Mouse (Mus musculus): ENCODE results near the gene Xrcc4.
A peak's percentile ranks its signal among the peaks of the same experiment; 100 is the strongest.
"Not testable (repeated sequence)": the region's sequence is repeated elsewhere in the genome, so short reads cannot be mapped to it uniquely, and the experiment has no call there.

Xrcc4 gene

DNA sequence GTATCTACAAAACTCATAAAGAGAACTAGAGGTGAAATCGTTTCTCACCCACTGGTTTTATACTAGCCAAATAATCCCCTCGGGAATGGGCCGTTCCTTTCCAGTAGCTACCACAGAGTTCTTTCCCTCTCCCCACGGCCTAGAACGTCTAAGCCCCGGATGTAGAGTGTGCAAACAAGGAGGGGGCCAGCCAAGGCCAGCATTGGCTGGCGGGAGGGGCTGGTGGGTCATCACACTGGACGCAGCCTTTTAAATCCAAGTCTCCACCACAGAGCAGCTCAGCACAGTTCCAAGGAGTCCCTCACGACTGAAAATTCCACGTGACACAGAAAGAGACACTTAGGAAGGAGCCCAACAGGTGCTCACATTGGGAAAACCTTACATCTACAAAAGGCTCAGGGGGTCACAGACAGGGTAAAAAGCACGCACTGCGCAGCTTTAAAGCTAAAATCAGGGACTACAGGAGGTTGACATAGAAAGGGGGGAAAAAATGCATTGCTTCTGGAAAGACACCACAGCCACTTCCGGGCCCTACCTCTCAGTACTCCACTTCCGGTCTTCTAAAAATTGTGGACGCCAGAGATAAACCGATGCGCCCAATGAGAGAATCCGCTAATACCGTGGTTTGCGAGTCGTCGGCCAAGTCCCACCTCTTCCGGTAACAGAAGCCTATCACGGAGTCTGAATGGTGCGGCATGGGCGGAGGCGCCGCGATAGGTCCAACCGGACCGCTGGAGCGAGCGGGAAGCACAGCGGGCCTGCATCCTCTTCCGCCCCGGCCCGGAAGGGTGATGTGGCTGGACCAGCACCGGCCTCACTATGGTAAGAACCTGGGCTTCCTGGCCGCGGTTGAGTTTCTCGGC is at the start of gene Xrcc4, which contains the start of gene Tmem167:
Gene Xrcc4, minus strand, starts transcription at position 647 of the 863 bp plus-strand sequence.
Gene Tmem167, plus strand, starts transcription at position 162 of the 863 bp plus-strand sequence.
- DNase-seq (ENCODE audit: low read depth) = peak; percentile 99

DNA sequence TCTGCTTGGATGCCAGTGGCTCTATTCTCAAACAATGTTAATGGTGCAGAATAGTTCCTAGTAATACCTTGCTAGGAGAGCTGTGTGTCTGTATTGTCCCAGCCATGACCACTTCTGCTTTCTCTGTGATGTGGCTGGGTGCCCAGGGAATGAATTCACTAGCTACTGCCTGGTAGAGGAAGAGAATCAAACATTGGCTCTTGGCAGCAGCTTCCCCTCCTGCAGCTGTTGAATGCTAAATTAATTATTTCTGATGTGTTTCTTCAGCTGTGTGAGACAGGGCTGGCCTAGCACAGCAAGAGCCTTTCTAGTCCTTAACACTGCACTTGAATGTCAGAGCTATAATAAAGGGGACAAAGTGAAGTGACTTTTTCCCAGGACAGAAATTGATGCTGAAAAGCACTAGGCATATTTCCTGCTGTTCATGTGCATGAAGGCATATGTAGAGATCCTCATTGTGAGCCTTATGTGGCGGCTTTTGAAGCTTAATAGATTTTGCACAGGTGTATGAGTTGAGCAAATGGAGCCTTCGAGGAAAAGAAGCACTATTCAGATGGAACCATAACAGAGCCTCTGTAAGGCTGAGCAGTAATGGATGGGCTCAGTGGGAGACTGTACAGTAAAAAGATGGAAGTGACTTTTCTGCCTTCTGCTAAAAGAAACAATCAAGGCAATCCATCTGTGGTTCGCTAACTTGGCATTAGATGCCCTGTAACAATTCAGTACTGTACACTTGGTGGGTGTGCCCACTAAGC is 46.9 kb upstream of the Xrcc4 start:
- peak; percentile 57 for DNase-seq (ENCODE audit: low read depth)

DNA sequence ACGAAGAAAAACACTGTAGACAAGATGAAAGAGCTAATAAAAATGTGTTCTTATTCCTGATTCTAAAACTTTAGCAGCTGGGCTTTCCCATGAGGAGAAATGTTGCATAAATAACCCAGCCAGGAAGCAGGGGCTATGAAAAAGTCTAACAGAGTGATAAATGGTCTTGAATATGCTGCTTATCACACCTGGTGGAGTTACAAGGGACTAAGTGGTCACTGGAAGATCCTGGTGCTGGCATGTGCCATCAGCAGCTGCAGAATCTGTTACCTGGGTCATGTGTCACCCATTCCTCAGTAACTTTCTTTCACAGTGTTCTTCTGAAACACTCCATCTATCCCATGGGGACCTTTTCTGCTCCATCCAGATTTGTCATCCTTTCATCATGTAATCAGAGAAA is 22.3 kb upstream of the Xrcc4 start:
- DNase-seq (ENCODE audit: low read depth) = no peak

DNA sequence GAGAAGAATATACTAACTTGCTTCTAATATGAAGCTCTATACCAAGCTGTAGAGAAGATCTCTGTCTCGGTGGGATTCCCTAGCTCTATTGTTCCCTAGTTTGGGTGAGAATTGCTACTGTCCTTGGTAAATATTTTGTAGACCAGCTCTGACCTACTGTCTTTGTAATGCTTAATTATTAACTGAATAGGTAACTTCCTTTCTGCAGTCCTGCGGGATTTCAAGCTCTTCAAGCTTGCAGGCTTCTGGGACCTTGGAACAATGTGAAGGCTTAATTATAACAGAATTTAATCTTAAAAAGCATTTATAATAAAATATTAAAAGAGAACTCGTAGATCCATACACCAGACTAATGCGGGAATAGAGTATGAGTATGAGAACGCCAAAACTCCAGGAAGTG is 19.3 kb upstream of the Xrcc4 start:
- not testable (repeated sequence) for DNase-seq (ENCODE audit: low read depth)

DNA sequence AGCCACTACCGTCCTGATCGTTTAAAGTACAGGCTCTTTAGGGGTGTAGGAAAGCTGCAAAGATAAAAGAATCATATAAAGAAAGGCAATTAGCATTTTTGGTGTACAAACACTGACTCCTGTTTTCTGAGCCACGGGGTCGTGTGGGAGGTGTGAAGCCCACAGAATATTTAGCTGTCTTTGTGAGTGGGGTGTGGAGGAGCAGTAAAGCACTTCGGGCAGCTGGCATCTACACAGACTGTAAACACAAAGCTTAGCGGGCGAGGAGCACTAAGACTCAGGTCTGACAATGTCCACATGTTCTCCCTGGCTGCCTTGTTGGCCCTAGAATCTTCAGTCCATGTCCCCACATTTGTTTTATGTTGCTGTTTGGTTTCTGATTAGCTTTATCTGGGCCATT is 16.7 kb upstream of the Xrcc4 start:
- no peak for DNase-seq (ENCODE audit: low read depth)

DNA sequence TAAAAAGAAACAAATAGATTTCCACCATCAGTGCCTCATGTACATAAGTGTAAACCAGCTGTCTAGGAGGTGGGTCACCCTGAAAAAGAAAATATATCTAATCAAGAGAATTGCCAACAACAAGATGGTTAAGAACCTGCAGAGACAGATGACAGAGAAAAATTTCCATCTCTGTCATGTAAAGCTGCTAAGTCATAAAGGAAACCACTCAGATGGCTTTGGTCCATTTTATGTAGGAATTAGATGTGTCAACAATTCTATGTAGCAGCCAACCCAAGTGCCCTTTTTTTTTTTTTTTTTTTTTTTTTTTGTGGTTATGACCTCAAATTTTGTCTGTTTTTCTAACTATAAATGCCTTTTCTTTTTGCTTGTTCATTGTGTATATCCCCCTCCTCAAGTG is 12.1 kb upstream of the Xrcc4 start:
- peak; percentile 86 for DNase-seq (ENCODE audit: low read depth)

DNA sequence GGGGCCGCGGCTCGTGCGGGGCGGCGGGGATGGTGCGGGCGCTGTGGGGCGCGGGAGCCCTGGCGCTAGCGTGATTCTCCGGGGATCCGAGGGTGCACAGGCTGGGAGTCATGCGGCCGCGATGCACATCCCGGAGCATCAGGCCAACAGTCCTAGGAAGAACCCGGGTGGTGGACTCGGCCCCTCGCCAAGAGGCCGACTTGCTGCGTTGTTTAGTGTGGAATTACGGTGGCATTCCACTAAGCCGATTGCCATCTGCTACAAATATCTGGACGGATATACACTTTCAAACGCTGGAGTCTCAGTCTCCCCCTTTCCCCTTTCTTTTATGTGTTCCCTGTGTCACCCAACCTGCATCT is 396 bp upstream of the Xrcc4 start:
- no peak for DNase-seq (ENCODE audit: low read depth)

DNA sequence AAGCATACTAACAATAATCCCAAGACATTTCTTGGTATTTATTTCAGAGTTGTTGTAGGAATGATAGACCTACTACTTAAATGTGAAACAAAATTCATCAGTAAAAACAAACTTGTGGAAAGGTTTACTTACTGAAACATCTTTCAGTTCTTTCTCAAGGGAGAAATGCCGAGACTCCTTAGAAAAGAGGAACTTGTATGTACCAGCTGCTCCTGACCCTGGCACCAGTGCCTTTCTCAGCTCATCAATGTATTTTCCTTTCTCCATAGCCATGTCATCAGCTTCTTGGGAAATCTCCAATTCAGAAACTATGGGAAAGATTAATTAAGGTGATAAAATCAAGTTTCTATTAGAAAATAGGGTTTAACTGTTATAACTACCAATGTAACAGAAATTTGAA is 27.5 kb downstream of the Xrcc4 start:
- peak; percentile 18 for DNase-seq (ENCODE audit: low read depth)

DNA sequence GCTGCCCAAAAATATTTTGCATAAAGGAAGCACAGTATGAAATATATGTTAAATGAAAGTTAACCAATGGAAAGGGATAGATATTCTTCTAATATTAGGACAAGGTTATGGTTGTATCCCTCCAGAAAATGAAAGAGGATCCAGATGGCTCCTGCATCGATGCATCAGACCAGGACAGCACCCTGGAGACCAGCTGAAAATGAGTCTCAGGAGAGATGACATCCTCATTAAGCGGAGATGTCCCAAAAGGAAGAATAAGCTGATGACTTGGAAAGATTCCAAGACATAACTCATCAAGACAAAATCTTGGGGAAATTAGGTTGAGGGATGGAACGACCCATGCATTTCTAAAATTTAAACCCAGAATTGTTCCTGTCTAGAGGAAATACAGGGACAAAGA is 37.0 kb downstream of the Xrcc4 start:
- DNase-seq (ENCODE audit: low read depth) = no peak

DNA sequence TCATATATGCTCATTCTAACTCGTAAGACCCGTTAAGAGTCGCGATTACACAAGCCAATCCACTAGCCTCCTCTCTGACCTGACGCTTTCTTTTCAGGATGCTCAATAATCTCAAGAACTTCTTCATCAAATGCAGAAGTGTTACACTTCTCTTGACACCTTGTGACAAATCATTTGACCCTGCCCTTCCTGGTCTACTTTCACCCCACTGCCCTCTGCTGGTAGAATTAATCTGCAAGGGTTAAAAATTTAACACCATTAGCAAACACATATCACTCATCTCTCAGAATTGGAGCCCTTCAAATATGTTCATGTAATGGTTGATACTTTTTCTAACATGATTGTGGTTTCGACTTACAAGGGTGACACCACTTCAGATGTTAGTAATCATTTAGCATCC is 37.7 kb downstream of the Xrcc4 start:
- DNase-seq (ENCODE audit: low read depth) = peak; percentile 72

DNA sequence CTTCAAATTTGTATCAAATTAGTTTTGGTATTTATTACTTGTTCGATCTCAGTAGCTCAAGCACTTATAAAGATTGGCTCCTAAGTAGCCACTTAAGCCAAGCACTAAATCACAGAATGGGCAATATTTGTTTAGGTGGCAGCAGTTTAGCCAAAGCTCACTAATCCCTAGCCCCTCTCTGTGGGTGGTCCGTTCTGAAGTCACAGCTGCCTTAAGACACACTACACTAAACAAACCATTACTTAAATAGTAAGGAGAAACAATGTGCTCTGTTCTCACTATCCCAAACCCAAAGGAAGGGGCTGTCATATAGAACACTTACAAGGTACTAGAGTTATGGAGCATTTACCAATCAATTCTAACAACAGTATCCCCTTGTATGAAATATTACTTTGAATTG is 49.8 kb downstream of the Xrcc4 start:
- no peak for DNase-seq (ENCODE audit: low read depth)

DNA sequence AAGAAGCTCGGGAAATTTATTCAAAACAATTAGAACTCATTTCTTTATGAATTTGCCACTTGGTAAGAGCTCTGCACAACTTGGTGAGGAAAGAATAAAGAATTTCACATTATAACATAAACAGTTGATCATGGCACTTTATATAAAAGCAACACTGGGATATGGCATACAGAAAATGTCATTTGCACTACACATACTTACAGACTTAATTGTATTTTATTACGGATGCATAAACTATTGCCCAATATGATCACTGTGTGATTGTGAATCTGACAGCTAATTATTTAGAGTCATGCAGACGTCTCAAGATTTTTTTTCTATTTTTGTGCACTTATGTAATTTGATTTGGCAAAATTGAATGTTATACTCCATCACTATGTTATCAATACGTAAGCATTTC is 56.4 kb downstream of the Xrcc4 start:
- no peak for DNase-seq (ENCODE audit: low read depth)

DNA sequence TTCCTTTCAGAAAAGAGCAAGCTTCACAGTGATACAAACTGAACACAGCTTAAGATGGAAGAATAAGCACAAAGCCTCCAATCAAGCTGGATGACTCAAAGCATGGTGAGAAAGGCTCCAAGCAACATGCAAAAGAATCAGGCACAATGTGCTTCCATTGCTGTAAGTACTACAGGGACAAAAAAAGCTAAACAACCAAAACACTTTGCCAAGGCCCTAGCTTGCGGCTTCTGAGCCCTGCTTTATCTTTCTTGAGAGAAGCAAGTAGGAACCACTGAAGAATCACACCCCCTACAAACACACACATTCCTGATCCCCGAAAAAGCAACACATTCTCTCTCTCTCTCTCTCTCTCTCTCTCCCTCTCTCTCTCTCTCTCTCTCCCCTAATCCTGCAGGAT is 56.9 kb downstream of the Xrcc4 start:
- DNase-seq (ENCODE audit: low read depth) = no peak

DNA sequence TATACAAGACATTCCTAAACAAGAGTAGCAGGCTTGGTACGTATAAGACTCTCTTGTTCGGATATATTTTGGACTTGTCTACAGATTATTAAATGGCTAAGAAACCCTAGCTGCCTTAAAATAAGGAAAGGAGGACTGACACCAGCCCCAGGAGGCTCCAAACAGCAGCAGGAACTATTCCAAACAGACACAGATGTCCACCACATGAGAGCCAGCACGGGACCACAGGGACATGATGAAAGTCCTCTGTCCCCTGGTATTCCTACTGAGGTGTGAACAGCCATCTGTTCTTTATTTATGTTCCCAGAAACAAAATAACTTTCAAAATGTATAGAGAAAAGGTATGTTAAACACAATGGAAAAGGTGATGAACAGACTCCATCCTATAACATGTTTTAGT is 58.5 kb downstream of the Xrcc4 start:
- DNase-seq (ENCODE audit: low read depth) = no peak

DNA sequence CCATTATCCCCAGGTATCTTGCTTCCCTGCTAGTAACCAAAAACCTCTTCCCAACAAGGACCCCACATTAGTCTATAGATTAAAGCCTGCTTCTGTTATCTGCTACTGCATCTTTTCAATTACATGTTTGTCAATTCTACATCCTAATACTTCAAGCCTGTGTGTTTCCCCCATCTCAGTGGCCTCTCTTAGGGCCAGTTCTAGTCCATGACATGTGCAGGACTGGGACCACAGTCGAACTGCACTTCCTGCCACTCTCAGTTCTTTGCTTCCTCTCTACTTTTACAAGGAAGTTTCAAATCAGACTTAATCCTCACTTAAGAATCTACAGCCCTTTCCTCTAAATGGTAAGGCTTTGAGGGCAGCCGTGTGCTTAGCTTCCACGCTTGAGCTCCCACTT is 76.8 kb downstream of the Xrcc4 start:
- no peak for DNase-seq (ENCODE audit: low read depth)

DNA sequence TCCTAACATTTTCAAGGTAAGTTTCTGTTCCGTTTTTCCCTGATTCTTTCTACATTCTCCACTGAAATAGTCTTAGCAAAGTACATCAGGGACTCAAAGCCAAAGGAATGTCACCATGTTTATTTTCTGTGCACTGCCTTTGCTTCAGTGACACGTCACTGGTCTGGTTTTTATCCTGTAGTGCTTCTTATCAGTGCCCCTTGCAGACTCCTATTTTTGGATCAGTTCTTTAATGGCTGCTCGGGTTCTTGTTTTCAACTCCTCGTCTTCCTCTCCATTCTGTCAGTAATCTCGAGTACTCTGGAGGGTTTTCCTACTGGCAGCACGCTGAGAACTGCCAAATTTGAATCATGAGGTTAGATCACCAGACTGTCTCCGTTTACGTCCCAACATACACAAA is 77.2 kb downstream of the Xrcc4 start:
- DNase-seq (ENCODE audit: low read depth) = no peak

DNA sequence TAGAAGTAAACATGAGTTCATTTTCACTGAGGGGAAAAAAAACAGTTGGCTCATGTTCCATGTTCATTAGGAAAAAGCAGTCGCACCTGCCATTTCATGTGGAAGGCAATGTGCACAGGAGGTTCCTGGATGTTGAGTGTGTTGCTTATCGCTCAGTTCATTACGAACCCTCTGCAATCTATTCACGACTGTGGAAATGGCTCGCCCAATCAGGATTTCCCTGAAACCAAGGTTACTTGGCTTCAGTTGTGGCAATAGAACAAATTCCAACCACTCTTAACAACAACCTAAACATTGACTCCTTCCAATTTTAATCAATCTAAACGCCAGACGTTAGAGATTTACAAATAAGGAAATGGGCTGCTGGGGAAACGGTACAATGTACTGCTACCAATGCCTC is 78.3 kb downstream of the Xrcc4 start:
- DNase-seq (ENCODE audit: low read depth) = peak; percentile 69

DNA sequence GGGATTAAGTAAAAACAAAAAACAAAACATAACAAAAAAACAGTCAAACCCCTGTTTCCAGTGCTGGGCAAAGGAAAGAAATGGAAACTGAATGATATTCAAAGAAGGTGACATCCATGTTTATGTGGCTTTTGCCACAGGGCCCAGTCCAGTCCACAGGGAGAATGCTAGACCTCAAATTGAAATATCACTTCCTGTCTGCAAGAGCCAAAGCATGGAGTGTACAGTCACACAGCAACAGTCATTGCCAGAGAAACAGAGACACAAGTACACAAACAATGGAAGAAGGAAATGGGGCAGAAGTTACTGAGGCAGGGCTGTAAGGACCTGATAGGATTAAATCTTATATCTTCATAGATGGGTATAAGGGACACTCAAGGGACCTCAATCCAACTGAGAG is 79.6 kb downstream of the Xrcc4 start:
- DNase-seq (ENCODE audit: low read depth) = peak; percentile 82

DNA sequence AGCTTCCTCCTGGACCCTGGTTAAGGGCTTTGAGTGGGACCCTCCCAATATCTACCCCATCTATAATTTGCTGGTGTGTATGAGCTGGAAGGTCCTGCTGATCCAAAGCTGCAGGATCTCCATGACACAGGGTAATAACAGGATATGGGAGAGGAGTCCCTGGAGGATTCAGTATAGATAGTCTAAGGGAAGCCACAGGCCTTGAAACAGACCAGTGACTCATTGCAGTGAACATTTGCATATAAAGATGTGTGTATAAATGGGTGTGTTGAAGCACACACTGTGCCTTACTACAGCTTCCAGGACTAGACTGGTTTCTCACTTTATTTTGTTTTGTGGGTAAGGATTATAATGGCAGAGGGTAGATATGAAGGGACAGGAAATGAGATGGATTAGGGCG is 83.8 kb downstream of the Xrcc4 start:
- DNase-seq (ENCODE audit: low read depth) = peak; percentile 56

DNA sequence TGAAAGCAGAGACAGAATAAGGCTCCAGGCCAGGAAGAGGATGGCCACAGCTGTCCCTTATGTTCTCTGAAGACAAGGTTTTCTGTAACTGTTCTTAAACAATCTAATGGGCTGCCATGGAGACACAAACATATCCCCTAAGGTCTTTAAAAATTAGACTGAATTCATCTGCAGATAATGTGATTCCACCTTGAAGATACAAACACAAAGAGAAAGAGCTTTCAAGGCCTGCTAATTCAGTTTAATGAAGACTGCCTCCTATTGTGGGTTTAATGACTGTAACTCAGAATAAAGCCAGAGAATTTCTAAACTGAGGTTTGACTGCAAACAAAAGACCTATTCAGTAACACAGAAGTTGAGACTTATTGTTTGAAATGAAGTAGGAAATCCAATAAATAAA is 91.9 kb downstream of the Xrcc4 start:
- DNase-seq (ENCODE audit: low read depth) = no peak

DNA sequence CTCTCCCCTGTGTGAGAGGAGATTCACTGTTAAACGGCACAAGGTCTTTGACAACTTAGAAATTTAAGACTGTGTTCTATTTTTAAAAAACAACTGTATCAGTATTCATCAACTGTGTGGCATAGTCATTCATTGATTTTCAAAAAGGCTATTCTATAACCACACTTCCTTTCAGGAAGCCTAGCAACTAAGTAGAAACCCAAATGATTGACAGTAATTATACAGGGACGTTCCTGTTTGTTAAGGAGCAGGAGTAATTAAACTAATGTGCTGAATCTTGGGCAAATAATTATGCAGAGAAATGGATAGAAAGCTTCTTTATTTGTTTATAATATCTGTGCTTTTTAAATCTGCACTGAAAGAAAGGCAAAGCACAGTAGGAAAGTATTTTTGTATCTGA is 103.3 kb downstream of the Xrcc4 start:
- DNase-seq (ENCODE audit: low read depth) = peak; percentile 18

DNA sequence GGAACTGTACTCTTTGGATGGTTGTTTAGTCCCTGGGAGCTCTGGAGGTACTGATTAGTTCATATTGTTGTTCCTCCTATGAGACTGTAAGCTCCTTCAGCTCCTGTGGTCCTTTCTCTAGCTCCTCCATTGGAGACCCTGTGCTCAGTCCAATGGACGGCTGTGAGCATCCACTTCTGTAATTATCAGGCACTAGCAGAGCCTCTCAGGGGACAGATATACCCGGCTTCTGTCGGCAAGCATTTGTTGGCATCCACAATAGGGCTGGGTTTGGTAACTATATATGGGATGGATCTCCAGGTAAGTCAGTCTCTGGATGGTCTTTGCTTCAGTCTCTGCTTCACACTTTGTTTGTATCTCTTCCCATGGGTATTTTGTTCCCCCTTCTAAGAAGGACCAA is 118.5 kb downstream of the Xrcc4 start:
- no peak for DNase-seq (ENCODE audit: low read depth)

DNA sequence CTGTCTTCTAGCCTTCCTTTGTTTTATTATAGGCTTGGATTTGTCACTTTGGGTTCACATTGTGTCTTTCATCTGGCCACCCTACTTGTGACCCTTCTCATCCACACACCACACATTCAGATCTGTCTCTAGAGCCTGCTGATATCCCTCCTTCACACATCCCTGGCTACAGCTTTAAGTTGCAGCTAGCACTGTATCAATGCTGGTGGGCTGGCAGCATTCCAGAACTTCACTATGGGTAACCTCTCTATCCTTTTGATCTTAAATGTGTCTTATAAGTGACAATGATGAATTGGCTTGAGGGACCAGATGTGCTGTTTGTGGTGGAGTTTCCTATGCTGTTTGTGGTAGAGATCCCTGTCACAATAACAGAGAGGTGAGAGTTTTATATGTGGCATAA is 120.7 kb downstream of the Xrcc4 start:
- DNase-seq (ENCODE audit: low read depth) = peak; percentile 31

DNA sequence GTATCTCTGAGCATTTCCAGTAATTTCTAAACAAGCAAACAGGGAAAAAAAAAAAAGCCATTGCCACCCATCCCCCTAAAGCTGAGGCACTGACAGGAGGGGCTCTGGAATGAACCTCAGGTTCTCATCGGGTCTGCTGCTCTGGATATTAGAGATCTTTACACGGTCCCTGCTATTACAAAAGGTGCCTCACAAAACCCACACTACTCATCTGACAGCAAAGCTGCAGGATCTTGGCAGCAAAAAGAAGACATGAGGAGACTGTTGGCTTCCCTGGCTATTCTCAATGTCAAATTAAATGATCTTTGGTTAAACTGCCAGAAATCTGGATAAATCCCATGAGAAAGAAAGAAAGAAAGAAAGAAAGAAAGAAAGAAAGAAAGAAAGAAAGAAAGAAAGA is 145.1 kb downstream of the Xrcc4 start:
- DNase-seq (ENCODE audit: low read depth) = no peak
